Mouse (Mus musculus) urinary bladder, postnatal 25 days (tissue): Measurements from ENCODE around the gene Ccdc69.

Experiments
- DNase-seq: peaks from one replicate; pipeline ENCODE4 v3.0.0; 2022; ENCODE audit warnings: low spot score

Gene Ccdc69

GRCm38 (mm10) chr11:55036601-55037000 lies 41.3 kb downstream of the Ccdc69 start:
- DNase-seq = no peak

GRCm38 (mm10) chr11:55033040-55033660 lies 44.8 kb downstream of the Ccdc69 start, which contains the start of gene Anxa6:
Gene Anxa6, minus strand, starts transcription at chr11:55033445.
- peak; percentile 73 for DNase-seq

- DNase-seq = no peak
Measured at GRCm38 (mm10) chr11:55032286-55032685, 45.6 kb downstream of the Ccdc69 start.

- DNase-seq = no peak
Measured at GRCm38 (mm10) chr11:55031991-55032280, 46.0 kb downstream of the Ccdc69 start.

- DNase-seq = no peak
Measured at GRCm38 (mm10) chr11:55031211-55031990, 46.5 kb downstream of the Ccdc69 start.

GRCm38 (mm10) chr11:55028509-55028908 lies 49.4 kb downstream of the Ccdc69 start:
- no peak for DNase-seq

GRCm38 (mm10) chr11:55027204-55027855 lies 50.6 kb downstream of the Ccdc69 start:
- peak; percentile 37 for DNase-seq

GRCm38 (mm10) chr11:55025896-55026295 lies 52.0 kb downstream of the Ccdc69 start:
- DNase-seq = no peak

GRCm38 (mm10) chr11:55023583-55023982 lies 54.3 kb downstream of the Ccdc69 start:
- no peak for DNase-seq

- DNase-seq = peak; percentile 68
Measured at GRCm38 (mm10) chr11:55023049-55023564, 54.8 kb downstream of the Ccdc69 start.

- no peak for DNase-seq
Measured at GRCm38 (mm10) chr11:55022508-55022907, 55.4 kb downstream of the Ccdc69 start.

- no peak for DNase-seq
Measured at GRCm38 (mm10) chr11:55021859-55022258, 56.1 kb downstream of the Ccdc69 start.

- no peak for DNase-seq
Measured at GRCm38 (mm10) chr11:55021458-55021857, 56.5 kb downstream of the Ccdc69 start.

- no peak for DNase-seq
Measured at GRCm38 (mm10) chr11:55019711-55020110, 58.2 kb downstream of the Ccdc69 start.

- no peak for DNase-seq
Measured at GRCm38 (mm10) chr11:55018034-55018433, 59.9 kb downstream of the Ccdc69 start.

GRCm38 (mm10) chr11:55017201-55017600 lies 60.7 kb downstream of the Ccdc69 start:
- no peak for DNase-seq

- no peak for DNase-seq
Measured at GRCm38 (mm10) chr11:55016758-55017157, 61.2 kb downstream of the Ccdc69 start.

- DNase-seq = no peak
Measured at GRCm38 (mm10) chr11:55015831-55016241, 62.1 kb downstream of the Ccdc69 start.

- no peak for DNase-seq
Measured at GRCm38 (mm10) chr11:55015264-55015663, 62.7 kb downstream of the Ccdc69 start.

GRCm38 (mm10) chr11:55013802-55014201 lies 64.1 kb downstream of the Ccdc69 start:
- no peak for DNase-seq

GRCm38 (mm10) chr11:55012551-55013521 lies 65.1 kb downstream of the Ccdc69 start:
- DNase-seq = no peak

- DNase-seq = no peak
Measured at GRCm38 (mm10) chr11:55011440-55011839, 66.5 kb downstream of the Ccdc69 start.
